Mouse (Mus musculus) spleen, postnatal 10 days (tissue): ENCODE results near the gene Pspn.

Source experiments
- DNase-seq, 2 experiments: peaks; one replicate each; pipeline ENCODE4 v3.0.0; 2021 to 2022; ENCODE audit warnings: low spot score in 2 of 2

Pspn gene

GRCm38 (mm10) chr17:56962642-56963405 is 37.0 kb downstream of the Pspn start:
- no peak for DNase-seq

- DNase-seq: no peak
Measured at GRCm38 (mm10) chr17:56961880-56962279, 37.9 kb downstream of the Pspn start.

- no peak for DNase-seq
Measured at GRCm38 (mm10) chr17:56958667-56959066, 41.2 kb downstream of the Pspn start.

- peak; percentile 36 to 79 for DNase-seq
Measured at GRCm38 (mm10) chr17:56957763-56958429, 41.9 kb downstream of the Pspn start.

GRCm38 (mm10) chr17:56954871-56955270 is 44.9 kb downstream of the Pspn start:
- DNase-seq: no peak

GRCm38 (mm10) chr17:56952639-56953038 is 47.2 kb downstream of the Pspn start:
- no peak for DNase-seq

- peak; percentile 49 to 77 for DNase-seq
Measured at GRCm38 (mm10) chr17:56950915-56951314, 48.9 kb downstream of the Pspn start.
